Mouse (Mus musculus): Measurements from ENCODE around the gene Gm5129.

Gene Gm5129

GRCm38 (mm10) chr5:29721159-29721558 lies 14.6 kb downstream of the Gm5129 start:
- DNase-seq: no peak

GRCm38 (mm10) chr5:29712906-29713305 lies 22.8 kb downstream of the Gm5129 start:
- DNase-seq: no peak

GRCm38 (mm10) chr5:29711631-29712030 lies 24.1 kb downstream of the Gm5129 start:
- no peak for DNase-seq

GRCm38 (mm10) chr5:29708258-29708657 lies 27.5 kb downstream of the Gm5129 start:
- no peak for DNase-seq

GRCm38 (mm10) chr5:29707241-29707640 lies 28.5 kb downstream of the Gm5129 start:
- DNase-seq: no peak

- no peak for DNase-seq
Observed at GRCm38 (mm10) chr5:29699520-29700202, 36.1 kb downstream of the Gm5129 start.

- DNase-seq: no peak
Observed at GRCm38 (mm10) chr5:29698493-29698892, 37.2 kb downstream of the Gm5129 start.

- DNase-seq: no peak
Observed at GRCm38 (mm10) chr5:29688352-29688751, 47.4 kb downstream of the Gm5129 start.

- DNase-seq: peak in 1 of 2 experiments; percentile 25
Observed at GRCm38 (mm10) chr5:29687671-29688070, 48.1 kb downstream of the Gm5129 start.
